Mouse (Mus musculus) adrenal gland, adult 18-20 months (tissue): ENCODE measurements at regions not wholly inside any gene's neighbourhood (a gene's known extent, or its start where the extent isn't known, plus 50 kb on each side); places are given as distances from the start of the nearest gene placed in this dataset.
"Not testable (repeated sequence)": the region's sequence is repeated elsewhere in the genome, so short reads cannot be mapped to it uniquely, and the experiment has no call there.

Experiments used
- DNase-seq, 2 experiments: peaks; one replicate each; pipeline ENCODE4 v3.0.0; 2021 to 2022; ENCODE audit warnings: low spot score in 2 of 2

- DNase-seq: peak in 1 of 2 experiments; percentile 15
Measured at GRCm38 (mm10) chr4:22131751-22132736, 200.9 kb downstream of the Faxc start.

- DNase-seq: no peak
Measured at GRCm38 (mm10) chr4:22133547-22134495, 202.7 kb downstream of the Faxc start.

- no peak for DNase-seq
Measured at GRCm38 (mm10) chr4:22140122-22140521, 209.0 kb downstream of the Faxc start.

- no peak for DNase-seq
Measured at GRCm38 (mm10) chr4:22143546-22143945, 212.4 kb downstream of the Faxc start.

GRCm38 (mm10) chr4:22144834-22145233 lies 212.5 kb upstream of the Fbxl4 start:
- not testable (repeated sequence) for DNase-seq

- DNase-seq: no peak
Measured at GRCm38 (mm10) chr4:22146648-22147409, 210.5 kb upstream of the Fbxl4 start.

- DNase-seq: no peak
Measured at GRCm38 (mm10) chr4:22151899-22152493, 205.3 kb upstream of the Fbxl4 start.

GRCm38 (mm10) chr4:22152971-22153544 lies 204.3 kb upstream of the Fbxl4 start:
- DNase-seq: no peak

- DNase-seq: no peak
Measured at GRCm38 (mm10) chr4:22153620-22154019, 203.7 kb upstream of the Fbxl4 start.

- no peak for DNase-seq
Measured at GRCm38 (mm10) chr4:22186422-22186821, 170.9 kb upstream of the Fbxl4 start.

GRCm38 (mm10) chr4:22188141-22189006 lies 169.0 kb upstream of the Fbxl4 start:
- DNase-seq: no peak

- DNase-seq: no peak
Measured at GRCm38 (mm10) chr4:22196501-22196900, 160.8 kb upstream of the Fbxl4 start.

GRCm38 (mm10) chr4:22208531-22208930 lies 148.8 kb upstream of the Fbxl4 start:
- DNase-seq: no peak

GRCm38 (mm10) chr4:22237640-22238039 lies 119.7 kb upstream of the Fbxl4 start:
- no peak for DNase-seq

- not testable (repeated sequence) for DNase-seq
Measured at GRCm38 (mm10) chr4:22250276-22250675, 107.1 kb upstream of the Fbxl4 start.

- no peak for DNase-seq
Measured at GRCm38 (mm10) chr4:22263903-22264302, 93.4 kb upstream of the Fbxl4 start.

- DNase-seq: no peak
Measured at GRCm38 (mm10) chr4:22269064-22269463, 88.3 kb upstream of the Fbxl4 start.

- no peak for DNase-seq
Measured at GRCm38 (mm10) chr4:22274178-22274577, 83.2 kb upstream of the Fbxl4 start.
